Mouse (Mus musculus): ENCODE measurements around the gene Gm13128. TPM values are rescaled to one million over a fixed set of nuclear protein-coding genes. Genes with fewer than 3 reads are reported as not detected.
"Not testable (repeated sequence)": the region's sequence is repeated elsewhere in the genome, so short reads cannot be mapped to it uniquely, and the experiment has no call there.

The Gm13128 gene
- not detected for total RNA-seq (2021)
- long read RNA-seq, experiment 1, result 0 reads
- long read RNA-seq, experiment 2, result 0 reads

GRCm38 (mm10) chr4:144329949-144330348 is at the start of gene Gm13128:
Gm13128 (plus strand) TSS chr4:144330249.
- DNase-seq, result not testable (repeated sequence)

DNA sequence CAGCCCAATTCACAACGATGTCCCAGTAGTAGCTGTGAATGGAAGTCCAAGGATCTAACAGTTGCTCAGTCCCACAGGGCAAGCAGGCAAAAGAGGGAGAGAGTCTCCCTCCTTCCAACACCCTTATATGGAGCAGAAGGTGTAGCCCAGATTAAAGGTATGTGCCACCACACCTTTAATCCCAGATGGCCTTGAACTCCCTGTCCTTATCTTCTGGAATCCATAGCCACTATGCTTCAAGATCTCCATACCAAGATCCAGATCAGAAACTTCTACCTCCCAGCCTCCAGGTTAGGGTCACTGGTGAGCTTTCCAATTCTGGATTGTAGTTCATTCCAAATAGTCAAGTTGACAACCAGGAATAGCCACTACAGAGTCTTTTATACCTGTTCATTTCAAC is 49.7 kb upstream of the Gm13128 start, which contains the start of gene Pramel5:
Gene Pramel5 (minus strand): TSS at position 101 of the 400 bp plus-strand sequence.
- DNase-seq, result not testable (repeated sequence)

DNA sequence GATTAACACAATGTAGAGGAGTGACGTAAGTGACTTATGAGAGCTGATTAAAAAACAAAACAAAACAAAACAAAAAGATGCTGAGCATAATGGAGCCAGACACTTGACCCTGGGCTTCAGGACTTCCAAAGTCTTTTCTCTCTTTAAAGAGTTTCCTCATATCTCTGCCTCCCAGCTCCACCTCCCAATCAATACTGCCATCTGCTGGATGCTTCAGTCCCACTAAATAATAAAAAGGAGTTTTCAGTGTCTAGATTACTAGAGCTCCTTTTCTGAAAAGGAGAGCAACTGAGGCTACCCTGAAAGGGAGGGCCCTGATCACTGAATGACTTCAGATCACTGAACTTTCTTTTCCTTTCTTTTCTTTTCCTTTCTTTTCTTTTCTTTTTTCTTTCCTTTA is 30.6 kb upstream of the Gm13128 start:
- DNase-seq, result peak in 1 of 2 experiments; percentile 1

DNA sequence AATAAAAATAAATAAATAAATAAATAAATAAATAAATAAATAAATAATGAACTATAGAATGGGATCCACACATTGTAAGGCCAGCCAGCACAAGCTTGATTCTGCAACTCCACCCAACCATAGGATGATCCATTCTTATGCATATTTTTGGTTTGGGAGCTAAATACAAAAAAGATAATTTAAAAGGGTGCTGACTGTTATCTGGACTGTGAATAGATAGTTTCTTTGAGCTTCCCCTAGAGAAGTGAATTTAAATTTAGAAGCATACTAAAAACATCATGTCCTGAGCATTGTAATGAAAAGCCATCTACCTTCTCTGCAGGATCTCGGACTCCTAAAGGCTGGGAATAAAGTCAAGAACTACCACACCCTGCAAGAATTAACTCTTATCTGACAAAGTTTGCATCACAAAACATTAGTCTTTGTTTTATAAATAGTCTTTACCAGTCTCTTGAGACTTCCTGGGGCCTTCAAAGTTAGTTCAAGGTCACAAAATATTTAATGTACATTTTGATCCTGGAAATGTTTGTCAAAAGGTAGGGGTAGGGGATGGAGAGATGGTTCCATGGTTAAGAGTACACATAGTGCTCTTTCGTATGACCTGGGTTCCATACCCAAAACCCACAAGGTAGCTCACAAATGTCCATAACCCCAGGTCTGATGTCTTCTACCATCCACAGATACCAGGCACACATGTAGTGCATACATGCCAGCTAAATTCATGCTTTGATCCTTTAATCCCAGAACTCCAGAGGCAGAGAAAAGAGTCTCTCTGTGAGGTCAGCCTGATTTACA is 17.2 kb upstream of the Gm13128 start:
- not testable (repeated sequence) for DNase-seq

- not testable (repeated sequence) for DNase-seq
These were observed 5.8 kb downstream of the Gm13128 start for GRCm38 (mm10) chr4:144335856-144336255.

- DNase-seq, result not testable (repeated sequence)
These were observed 27.6 kb downstream of the Gm13128 start, which contains the start of gene Gm13119 for GRCm38 (mm10) chr4:144357642-144358041. Gm13119 (plus strand) TSS chr4:144357942.

GRCm38 (mm10) chr4:144377911-144378310 is 47.9 kb downstream of the Gm13128 start, which contains the start of gene Pramef20:
Pramef20 (minus strand) TSS chr4:144377933.
- DNase-seq, result no peak

Other genes starting within 250 kb of the Gm13128 start
- gene Gm13102, start 223.8 kb upstream of the Gm13128 start, total RNA-seq (2021), result not detected
- not detected for gene Oog3, start 167.6 kb upstream of the Gm13128 start, total RNA-seq (2021)
- not detected for gene Oog2, start 139.5 kb upstream of the Gm13128 start, total RNA-seq (2021)
- not detected for gene C87977, start 116.9 kb upstream of the Gm13128 start, total RNA-seq (2021)
- not detected for gene Pramel5, start 49.8 kb upstream of the Gm13128 start, total RNA-seq (2021)
- gene Gm13119, start 27.7 kb downstream of the Gm13128 start, total RNA-seq (2021), result not detected
- not detected for gene Pramef20, start 47.7 kb downstream of the Gm13128 start, total RNA-seq (2021)
- gene Pramef12, start 78.2 kb downstream of the Gm13128 start, total RNA-seq (2021), result not detected
- gene 1700012P22Rik, start 108.5 kb downstream of the Gm13128 start, total RNA-seq (2021), result not detected
- gene Gm9944, start 123.1 kb downstream of the Gm13128 start, total RNA-seq (2021), result not detected
- gene Aadacl3, start 133.5 kb downstream of the Gm13128 start, total RNA-seq (2021), result not detected
- gene 9430007A20Rik, start 189.6 kb downstream of the Gm13128 start, total RNA-seq (2021), result not detected
- gene Gm13124, start 234.9 kb downstream of the Gm13128 start, total RNA-seq (2021), result not detected